Mouse (Mus musculus) midbrain, embryonic 16.5 days (tissue): Measurements from ENCODE around the gene Elovl5. TPM values are rescaled to one million over a fixed set of nuclear protein-coding genes. Genes with fewer than 3 reads are reported as not detected.

Experiments used
- ATAC-seq: fragments of 200-750 bp; cut with Nextera tagmentation; 2 replicates; pipeline ENCODE4 v1.8.0; 2017; ENCODE audit warnings: moderate TSS enrichment
- H3K27ac ChIP-seq: fragments of 300-500 bp; sonication (generic); 2 replicates; pipeline ENCODE4 v1.5.1; 2014; ENCODE audit warnings: mild to moderate bottlenecking, low read length, mixed read lengths
- H3K27me3 ChIP-seq: fragments of 300-500 bp; sonication (generic); 2 replicates; pipeline ENCODE4 v1.6.1; 2014; ENCODE audit warnings: low read depth, low read length, mixed read lengths; ENCODE audit not compliant: control insufficient read depth, insufficient read depth
- H3K36me3 ChIP-seq: fragments of 300-500 bp; sonication (generic); 2 replicates; pipeline ENCODE4 v1.6.1; 2014; ENCODE audit warnings: mild to moderate bottlenecking, low read length, moderate library complexity, mixed read lengths; ENCODE audit not compliant: control insufficient read depth, insufficient read depth
- H3K4me1 ChIP-seq: fragments of 300-500 bp; sonication (generic); 2 replicates; pipeline ENCODE4 v1.6.1; 2014; ENCODE audit warnings: mild to moderate bottlenecking, low read length, mixed read lengths; ENCODE audit not compliant: control insufficient read depth, insufficient read depth
- H3K4me2 ChIP-seq: fragments of 300-500 bp; sonication (generic); 2 replicates; pipeline ENCODE4 v1.6.1; 2014; ENCODE audit warnings: mild to moderate bottlenecking, low read length, mixed read lengths
- H3K4me3 ChIP-seq: fragments of 300-500 bp; sonication (generic); 2 replicates; pipeline ENCODE4 v1.5.1; 2014; ENCODE audit warnings: low read depth, mild to moderate bottlenecking, low read length, moderate library complexity, mixed read lengths
- H3K9ac ChIP-seq: fragments of 300-500 bp; sonication (generic); 2 replicates; pipeline ENCODE4 v1.6.1; 2014; ENCODE audit warnings: low read depth, low read length, mixed read lengths
- H3K9me3 ChIP-seq: fragments of 300-500 bp; sonication (generic); replicated peaks from 2 replicates; pipeline ENCODE4 v1.6.1; 2014; ENCODE audit warnings: mild to moderate bottlenecking, low read length, mixed read lengths; ENCODE audit not compliant: control insufficient read depth, poor library complexity, severe bottlenecking
- WGBS: fragments of 180-500 bp; shearing (Covaris S2); extraction: QIAGEN DNeasy Blood & Tissue Kit; methylation state at CpG from one replicate; pipeline ENCODE4 v1.1.7; 2014; 5-methylcytosine and 5-hydroxymethylcytosine counted together
- polyA plus RNA-seq: library from polyadenylated mRNA; unstranded; fragments of >200 nt; fragmentation: Nextera tagmentation; extraction: Ambion mirVana; gene quantifications from 2 replicates; pipeline ENCODE4 v1.2.1, GENCODE M21; 2015

The Elovl5 gene
- polyA plus RNA-seq, 1 experiment from 2014 or later = 66.4 TPM

GRCm38 (mm10) chr9:78024823-78025222 is 107.7 kb downstream of the Elovl5 start:
- ATAC-seq = peak; percentile 75
- no peaks in the 10 kb centered on the region for H3K9me3 ChIP-seq
- WGBS = 18% methylated on average over 3 of the region's 3 CpGs

GRCm38 (mm10) chr9:78027099-78027498 is 109.9 kb downstream of the Elovl5 start:
- WGBS = 88% methylated on average over 3 of the region's 3 CpGs
- no peak overlapping the region for H3K27ac ChIP-seq
- H3K36me3 ChIP-seq = no peaks in the 10 kb centered on the region
- no peak for ATAC-seq
- H3K9ac ChIP-seq = no peak overlapping the region
- no peak overlapping the region for H3K4me2 ChIP-seq
- no peaks in the 10 kb centered on the region for H3K27me3 ChIP-seq
- H3K4me1 ChIP-seq = no peaks in the 10 kb centered on the region
- H3K4me3 ChIP-seq = no peak overlapping the region
- H3K9me3 ChIP-seq = no peaks in the 10 kb centered on the region

More at GRCm38 (mm10) chr9:78024823-78025222, 107.7 kb downstream of the Elovl5 start:
- Histone ChIP-seq H3K4me3 (no peak overlapping the region), H3K4me2 (no peak overlapping the region), H3K27me3 (no peaks in the 10 kb centered on the region), H3K9ac (no peak overlapping the region), H3K27ac (no peak overlapping the region), H3K36me3 (no peaks in the 10 kb centered on the region), H3K4me1 (no peaks in the 10 kb centered on the region; the same call in 1 of the 2 replicates)

- H3K36me3 ChIP-seq = no peaks in the 10 kb centered on the region
- ATAC-seq = no peak
- H3K4me3 ChIP-seq = no peak overlapping the region
- no peaks in the 10 kb centered on the region for H3K4me1 ChIP-seq
- H3K4me2 ChIP-seq = no peak overlapping the region
- no peaks in the 10 kb centered on the region for H3K27me3 ChIP-seq
- 91% methylated on average over 10 of the region's 10 CpGs for WGBS
- H3K27ac ChIP-seq = no peak overlapping the region
- no peaks in the 10 kb centered on the region for H3K9me3 ChIP-seq
- H3K9ac ChIP-seq = no peak overlapping the region
Measured at GRCm38 (mm10) chr9:78030835-78031456, 113.8 kb downstream of the Elovl5 start.

GRCm38 (mm10) chr9:78032930-78033329 is 115.8 kb downstream of the Elovl5 start:
- no peak overlapping the region for H3K4me2 ChIP-seq
- no peak for ATAC-seq
- no peaks in the 10 kb centered on the region for H3K27me3 ChIP-seq
- H3K36me3 ChIP-seq = no peaks in the 10 kb centered on the region
- WGBS = 94% methylated on average over 4 of the region's 4 CpGs
- no peak overlapping the region for H3K9ac ChIP-seq
- H3K27ac ChIP-seq = no peak overlapping the region
- H3K9me3 ChIP-seq = no peaks in the 10 kb centered on the region
- no peak overlapping the region for H3K4me3 ChIP-seq
- no peaks in the 10 kb centered on the region for H3K4me1 ChIP-seq

Other genes with a start within 250 kb of the Elovl5 start
- gene Gclc, start 162.8 kb upstream of the Elovl5 start, polyA plus RNA-seq = 15.1 and 15.4 TPM in 2 replicates
- not detected in 2 replicates for gene Gcm1, start 134.6 kb downstream of the Elovl5 start, polyA plus RNA-seq
- gene Fbxo9, start 191.7 kb downstream of the Elovl5 start, polyA plus RNA-seq = 74.0 and 81.0 TPM in 2 replicates
- 42.5 and 44.5 TPM in 2 replicates for gene Ick, start 191.8 kb downstream of the Elovl5 start, polyA plus RNA-seq